Mouse (Mus musculus) hindbrain, postnatal 0 days (tissue): ENCODE results near the gene Ttc28. TPM values are rescaled to one million over a fixed set of nuclear protein-coding genes. Genes with fewer than 3 reads are reported as not detected.

ENCODE experiments used
- ATAC-seq: fragments of 200-750 bp; cut with Nextera tagmentation; 2 replicates; pipeline ENCODE4 v1.8.0; 2017; ENCODE audit warnings: mild to moderate bottlenecking, moderate TSS enrichment, moderate library complexity
- DNase-seq: peaks from one replicate; pipeline ENCODE4 v3.0.0-alpha.2; 2015; ENCODE audit warnings: low spot score
- H3K27ac ChIP-seq: fragments of 300-500 bp; sonication (generic); 2 replicates; pipeline ENCODE4 v1.5.1; 2014; ENCODE audit warnings: mild to moderate bottlenecking
- H3K27me3 ChIP-seq: fragments of 300-500 bp; sonication (generic); 2 replicates; pipeline ENCODE4 v1.6.1; 2014; ENCODE audit warnings: low read length, mixed read lengths; ENCODE audit not compliant: insufficient read depth
- H3K36me3 ChIP-seq: fragments of 300-500 bp; sonication (generic); 2 replicates; pipeline ENCODE4 v1.6.1; 2014; ENCODE audit warnings: low read length, mixed read lengths; ENCODE audit not compliant: insufficient read depth
- H3K4me1 ChIP-seq: fragments of 300-500 bp; sonication (generic); 2 replicates; pipeline ENCODE4 v1.6.1; 2014; ENCODE audit warnings: antibody characterized with exemption, low read length, mixed read lengths; ENCODE audit not compliant: insufficient read depth
- H3K4me2 ChIP-seq: fragments of 300-500 bp; sonication (generic); 2 replicates; pipeline ENCODE4 v1.6.1; 2014; ENCODE audit warnings: low read depth, mild to moderate bottlenecking, low read length, moderate library complexity, mixed read lengths
- H3K4me3 ChIP-seq: fragments of 300-500 bp; sonication (generic); 2 replicates; pipeline ENCODE4 v1.5.1; 2014; ENCODE audit warnings: low read length
- H3K9ac ChIP-seq: fragments of 300-500 bp; sonication (generic); replicated peaks from 2 replicates; pipeline ENCODE4 v1.6.1; 2014; ENCODE audit warnings: mild to moderate bottlenecking, low read length, moderate library complexity, mixed read lengths
- H3K9me3 ChIP-seq: fragments of 300-500 bp; sonication (generic); 2 replicates; pipeline ENCODE4 v1.6.1; 2016; ENCODE audit warnings: low read length, mixed read lengths
- CTCF ChIP-seq: IDR thresholded peaks from 2 replicates; pipeline ENCODE4 v1.5.1; 2016; ENCODE audit warnings: antibody characterized with exemption, control low read depth, low read depth
- WGBS: fragments of 180-500 bp; shearing (Covaris S2); extraction: QIAGEN DNeasy Blood & Tissue Kit; methylation state at CpG from one replicate; pipeline ENCODE4 v1.1.7; 2014; 5-methylcytosine and 5-hydroxymethylcytosine counted together
- polyA plus RNA-seq: library from polyadenylated mRNA; unstranded; fragments of >200 nt; fragmentation: Nextera tagmentation; extraction: Ambion mirVana; gene quantifications from 2 replicates; pipeline ENCODE4 v1.2.1, GENCODE M21; 2015
- total RNA-seq: library from RNA; depleted of rRNA; stranded (reverse); fragments of >200 nt; gene quantifications from 2 replicates; pipeline ENCODE4 v1.2.3, GENCODE M21; 2014

Ttc28 gene
- total and polyA plus RNA-seq, 2 experiments from 2014 or later: 11.1 to 49.8 TPM

GRCm38 (mm10) chr5:111213935-111214450 is 334.4 kb downstream of the Ttc28 start:
- H3K27ac ChIP-seq: no peak overlapping the region
- H3K36me3 ChIP-seq: no peaks in the 10 kb centered on the region
- peaks cover 21% of the 10 kb centered on the region for H3K4me1 ChIP-seq
- no peak overlapping the region for H3K9ac ChIP-seq
- WGBS: 55% methylated on average over 8 of the region's 8 CpGs
- DNase-seq (no peak), ATAC-seq (no peak)
- no peaks in the 10 kb centered on the region for H3K9me3 ChIP-seq
- H3K4me3 ChIP-seq: no peak overlapping the region
- no peak overlapping the region for H3K4me2 ChIP-seq
- TF ChIP-seq CTCF: peak; percentile 17; the same call in 1 of the 2 replicates
- H3K27me3 ChIP-seq: no peaks in the 10 kb centered on the region

- Histone ChIP-seq H3K4me1 (peaks cover 23% of the 10 kb centered on the region), H3K4me3 (no peak overlapping the region), H3K27ac (0 out of 2 replicates have a peak overlapping the region, but pooled peaks have one; percentile 15), H3K36me3 (no peaks in the 10 kb centered on the region), H3K9me3 (no peaks in the 10 kb centered on the region), H3K9ac (no peak overlapping the region), H3K27me3 (no peaks in the 10 kb centered on the region), H3K4me2 (no peak overlapping the region)
- DNase-seq (no peak), ATAC-seq (no peak; the same call in 1 of the 2 replicates)
- WGBS: 33% methylated on average over 13 of the region's 13 CpGs
- TF ChIP-seq CTCF: no peak
Measured at GRCm38 (mm10) chr5:111214890-111215289, 335.3 kb downstream of the Ttc28 start.

- Histone ChIP-seq H3K4me3 (no peak overlapping the region), H3K36me3 (no peaks in the 10 kb centered on the region), H3K9ac (no peak overlapping the region), H3K9me3 (no peaks in the 10 kb centered on the region), H3K27me3 (no peaks in the 10 kb centered on the region), H3K27ac (no peak overlapping the region), H3K4me1 (peaks cover 24% of the 10 kb centered on the region), H3K4me2 (no peak overlapping the region)
- DNase-seq: no peak
- no peak for ATAC-seq
- TF ChIP-seq CTCF: no peak
- 63% methylated on average over 11 of the region's 11 CpGs for WGBS
Measured at GRCm38 (mm10) chr5:111215722-111216121, 336.1 kb downstream of the Ttc28 start.

GRCm38 (mm10) chr5:111216166-111216565 is 336.6 kb downstream of the Ttc28 start:
- peaks cover 28% of the 10 kb centered on the region for H3K4me1 ChIP-seq
- H3K4me2 ChIP-seq: no peak overlapping the region
- H3K27ac ChIP-seq: no peak overlapping the region
- no peak overlapping the region for H3K9ac ChIP-seq
- H3K9me3 ChIP-seq: no peaks in the 10 kb centered on the region
- 74% methylated on average over 9 of the region's 9 CpGs for WGBS
- DNase-seq: no peak
- no peaks in the 10 kb centered on the region for H3K36me3 ChIP-seq
- H3K27me3 ChIP-seq: no peaks in the 10 kb centered on the region
- no peak for ATAC-seq
- no peak for TF ChIP-seq CTCF
- no peak overlapping the region for H3K4me3 ChIP-seq

GRCm38 (mm10) chr5:111217447-111218110 is 338.0 kb downstream of the Ttc28 start:
- ATAC-seq (no peak), DNase-seq (no peak)
- 0 out of 2 replicates have a peak, but pooled peaks have one; percentile 10 for TF ChIP-seq CTCF
- H3K9ac ChIP-seq: no peak overlapping the region
- no peak overlapping the region for H3K4me2 ChIP-seq
- peak overlapping the region; percentile 21; the same call in 1 of the 2 replicates for H3K27ac ChIP-seq
- H3K9me3 ChIP-seq: no peaks in the 10 kb centered on the region
- WGBS: 56% methylated on average over 18 of the region's 18 CpGs
- H3K36me3 ChIP-seq: no peaks in the 10 kb centered on the region
- peaks cover 38% of the 10 kb centered on the region for H3K4me1 ChIP-seq
- no peak overlapping the region for H3K4me3 ChIP-seq
- H3K27me3 ChIP-seq: no peaks in the 10 kb centered on the region

- Histone ChIP-seq H3K27me3 (no peaks in the 10 kb centered on the region), H3K4me2 (no peak overlapping the region), H3K4me1 (peaks cover 38% of the 10 kb centered on the region), H3K9me3 (no peaks in the 10 kb centered on the region), H3K27ac (peak overlapping the region; percentile 21; the same call in 1 of the 2 replicates), H3K36me3 (peaks cover 3% of the 10 kb centered on the region), H3K9ac (no peak overlapping the region; the same call in 1 of the 2 replicates), H3K4me3 (no peak overlapping the region)
- WGBS: 56% methylated on average over 6 of the region's 6 CpGs
- DNase-seq: no peak
- ATAC-seq: no peak
- no peak for TF ChIP-seq CTCF
Measured at GRCm38 (mm10) chr5:111218111-111218891, 338.7 kb downstream of the Ttc28 start.
